Mouse (Mus musculus): ENCODE results near the gene Wwox.
A peak's percentile ranks its signal among the peaks of the same experiment; 100 is the strongest.

Gene Wwox

DNA sequence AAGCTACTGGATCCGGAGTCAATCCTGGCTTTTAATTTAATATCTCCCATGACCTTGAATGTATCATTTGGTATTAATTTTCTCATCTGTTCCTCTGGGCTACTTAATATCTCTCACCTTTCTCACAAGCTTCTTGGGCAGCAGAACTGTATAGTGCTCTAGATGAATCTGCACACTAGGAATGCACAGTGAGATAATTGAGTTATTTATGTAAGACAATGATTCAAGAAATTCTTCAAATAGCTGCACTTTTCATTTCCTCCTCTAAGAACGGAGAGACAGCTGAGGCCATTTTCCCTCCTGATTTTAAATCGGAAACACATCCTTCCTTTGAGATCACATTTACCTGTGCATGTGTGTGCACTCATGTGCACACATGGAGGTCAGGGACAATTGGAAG lies 669.9 kb downstream of the Wwox start:
- no peak for DNase-seq (ENCODE audit: low spot score)

DNA sequence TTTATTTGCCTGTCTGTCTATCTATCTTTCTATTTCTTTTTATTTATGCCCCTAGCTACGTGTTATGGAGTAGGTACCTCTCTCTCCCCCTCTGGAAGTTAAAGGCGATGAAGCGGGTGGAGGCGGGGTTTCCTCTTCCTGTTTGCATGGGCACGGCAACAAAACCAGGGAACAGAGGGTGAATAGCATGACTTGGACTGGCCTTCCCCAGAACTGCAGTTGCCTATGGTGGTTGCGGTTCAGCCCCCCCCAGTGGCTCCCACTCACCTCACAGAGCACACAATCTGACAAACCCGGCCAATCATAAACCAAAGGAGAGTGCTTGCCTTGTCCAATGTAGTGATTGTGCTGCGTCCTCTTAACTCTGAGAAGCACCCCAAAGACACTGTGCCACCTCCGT lies 671.0 kb downstream of the Wwox start:
- no peak for DNase-seq (ENCODE audit: low spot score)

DNA sequence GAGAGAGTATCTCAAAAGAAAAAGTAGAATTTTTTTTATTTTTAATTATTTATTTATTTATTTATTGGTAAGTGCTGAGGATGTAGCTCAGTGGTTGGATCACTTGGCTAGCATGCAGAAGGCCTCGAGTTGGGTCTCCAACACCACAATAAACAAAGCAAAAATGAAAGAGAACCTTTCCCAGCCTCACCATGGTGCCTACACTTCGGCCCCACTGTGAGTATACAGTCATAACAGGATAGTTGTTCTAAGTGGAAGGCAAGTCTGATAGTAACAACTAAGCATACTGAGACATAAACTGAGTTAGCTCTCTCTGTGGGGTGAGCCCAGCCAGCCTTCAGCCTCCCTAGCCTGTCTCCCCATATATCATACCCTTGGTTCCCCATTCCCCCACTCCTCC lies 672.6 kb downstream of the Wwox start:
- no peak for DNase-seq (ENCODE audit: low spot score)

DNA sequence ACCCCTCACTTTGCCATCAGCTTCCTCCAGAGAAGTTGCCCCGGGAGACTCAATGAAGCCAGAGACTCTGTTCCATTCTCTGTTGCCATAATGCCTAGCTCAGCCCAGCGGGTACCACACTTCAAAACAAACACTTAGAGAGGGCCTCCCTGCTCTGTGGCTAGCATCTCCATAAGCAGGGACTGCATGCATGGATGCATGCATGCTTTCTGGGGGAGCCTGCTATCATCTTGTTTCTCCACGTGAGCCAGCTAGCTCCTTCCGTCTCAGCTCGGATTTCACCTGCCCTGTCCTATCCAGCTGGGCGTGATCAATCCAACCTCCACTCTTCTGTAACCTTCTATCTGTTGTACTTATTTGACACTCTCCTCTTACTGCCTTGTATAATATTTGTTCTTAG lies 675.0 kb downstream of the Wwox start:
- DNase-seq (ENCODE audit: low spot score), result no peak

DNA sequence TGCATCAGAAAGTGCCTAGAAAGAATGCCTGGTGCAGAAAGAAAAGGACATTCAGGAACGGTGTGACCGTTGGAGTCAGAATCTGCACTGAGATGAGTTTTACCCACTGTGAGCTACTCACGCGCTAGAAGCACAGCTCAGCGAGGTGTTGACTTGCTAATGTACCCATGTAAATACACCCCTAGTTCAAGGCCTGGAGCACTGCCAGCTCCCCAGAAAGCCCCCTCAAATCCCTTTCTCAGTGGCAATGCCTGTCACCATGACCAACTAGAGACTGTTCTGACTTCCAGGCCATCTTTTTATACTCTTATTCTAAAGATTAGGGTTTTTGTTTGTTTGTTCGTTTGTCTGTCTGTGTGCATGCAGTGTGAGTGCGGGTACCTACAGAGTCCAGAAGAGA lies 686.6 kb downstream of the Wwox start:
- DNase-seq (ENCODE audit: low spot score), result no peak

DNA sequence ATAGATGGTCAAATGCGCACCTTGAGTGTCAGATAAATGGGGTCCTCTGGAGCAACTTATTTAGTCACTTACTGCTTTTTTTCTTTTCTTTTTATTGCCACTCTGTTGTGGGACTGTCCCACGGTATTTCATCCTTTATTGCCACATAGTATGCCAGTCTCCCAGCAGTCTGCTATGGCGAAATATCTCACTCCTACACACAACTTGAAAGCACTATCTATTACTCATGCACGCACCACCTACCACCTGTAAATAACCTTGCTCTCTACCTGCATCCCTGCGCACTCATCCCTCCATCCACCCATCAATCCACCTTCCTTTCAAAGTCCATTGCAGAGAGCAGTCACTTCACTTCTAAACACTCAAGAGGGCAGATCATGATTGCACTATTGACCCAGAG lies 687.2 kb downstream of the Wwox start:
- no peak for DNase-seq (ENCODE audit: low spot score)

DNA sequence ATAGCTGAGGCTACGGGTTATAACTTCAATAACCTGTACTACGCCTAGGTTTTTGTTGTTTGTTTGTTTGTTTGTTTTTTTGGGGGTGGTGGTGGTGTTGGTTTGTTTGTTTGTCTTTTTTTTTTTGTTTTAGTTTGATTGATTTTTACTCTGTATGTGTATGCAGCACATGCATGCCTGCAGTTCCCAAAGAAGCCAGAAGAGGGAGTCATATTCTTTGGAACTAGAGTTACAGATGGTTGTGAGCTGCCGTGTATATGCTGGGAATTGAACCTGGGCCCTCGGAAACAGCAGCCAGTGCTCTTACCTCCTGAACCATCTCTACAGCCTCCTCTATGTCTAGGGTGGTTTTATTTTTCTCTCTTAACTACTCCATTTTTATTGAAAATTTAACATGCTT lies 689.9 kb downstream of the Wwox start:
- no peak for DNase-seq (ENCODE audit: low spot score)

DNA sequence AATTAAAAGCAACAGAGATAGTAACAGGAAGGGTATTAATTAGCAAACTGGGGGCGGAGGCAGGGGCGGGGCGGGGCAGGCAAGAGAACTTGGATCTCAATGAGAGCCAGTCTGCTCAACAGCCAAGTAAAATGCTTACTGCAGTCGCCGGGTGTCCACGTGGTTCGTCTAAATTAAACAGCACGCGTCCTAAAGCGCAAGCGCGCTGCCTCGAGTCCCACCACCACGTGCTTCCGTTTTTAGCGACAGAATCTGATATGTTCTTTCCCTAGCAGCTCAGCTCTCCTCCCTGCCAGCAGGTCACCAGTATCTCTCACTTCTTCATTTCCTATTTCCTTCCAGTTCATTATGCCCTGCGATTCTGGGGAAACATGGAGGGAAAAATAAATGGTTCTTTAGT lies 693.7 kb downstream of the Wwox start:
- no peak for DNase-seq (ENCODE audit: low spot score)

DNA sequence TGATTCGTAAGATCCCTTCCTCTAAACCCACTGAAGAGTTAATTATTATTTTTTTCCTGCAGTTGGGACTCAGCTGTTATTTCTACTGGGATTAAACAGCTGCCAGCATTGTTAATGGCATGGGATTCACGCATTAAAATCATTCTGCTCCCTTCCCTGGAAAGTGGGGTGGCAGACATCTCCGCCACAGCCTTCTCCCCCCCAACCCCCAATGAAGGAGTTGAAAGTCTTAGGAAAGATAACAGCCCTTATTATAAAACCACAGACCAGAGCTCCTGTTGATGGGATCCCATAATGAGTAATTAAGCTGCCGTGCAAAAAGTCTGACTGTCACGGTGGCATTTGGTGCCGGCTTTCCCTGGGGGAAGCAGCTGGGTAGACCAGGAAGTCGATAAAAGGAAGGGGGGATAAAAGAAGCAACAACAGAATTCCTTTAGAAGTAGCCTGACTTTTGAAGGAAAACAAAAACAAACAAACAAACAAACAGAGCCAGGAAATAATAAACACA lies 694.3 kb downstream of the Wwox start:
- DNase-seq (ENCODE audit: low spot score), result no peak

DNA sequence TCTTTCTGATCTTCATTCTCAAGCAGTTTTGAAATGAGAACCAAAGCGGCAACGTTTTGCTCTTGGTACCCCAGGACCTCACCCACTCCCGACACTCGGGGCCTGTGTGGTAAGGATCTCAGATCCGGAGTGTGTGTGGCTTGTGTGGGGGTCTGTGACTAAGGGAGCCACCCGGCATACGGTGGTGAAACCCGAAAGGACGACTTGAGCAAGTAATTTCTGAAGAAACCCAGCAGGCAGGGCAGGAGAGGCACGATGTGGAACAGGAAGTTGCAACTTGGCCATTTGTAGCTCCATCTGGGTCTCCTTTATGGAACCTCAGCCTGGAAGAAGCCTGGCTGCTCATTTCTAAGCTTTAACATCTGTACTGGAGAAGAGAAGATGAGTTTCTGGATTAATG lies 697.4 kb downstream of the Wwox start:
- DNase-seq (ENCODE audit: low spot score), result no peak

DNA sequence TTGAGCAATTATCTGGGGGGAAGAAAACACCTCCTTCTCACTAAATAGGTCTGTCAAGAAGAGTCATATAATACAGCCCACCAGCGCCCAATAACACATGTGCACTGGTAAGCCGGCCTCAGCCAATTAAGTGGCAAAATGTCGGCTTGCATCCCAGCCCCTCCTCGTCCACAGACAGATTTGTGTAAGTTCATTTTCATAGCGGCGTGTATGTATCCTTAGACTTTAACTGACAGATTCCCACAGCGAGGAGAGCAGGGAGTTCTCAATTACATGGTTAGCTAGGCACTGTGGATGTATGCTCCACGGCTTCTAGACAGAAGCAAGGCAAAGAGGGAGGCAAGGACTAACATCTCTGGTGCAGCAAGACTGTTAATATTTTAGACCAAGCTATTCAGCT lies 702.2 kb downstream of the Wwox start:
- DNase-seq (ENCODE audit: low spot score), result no peak

DNA sequence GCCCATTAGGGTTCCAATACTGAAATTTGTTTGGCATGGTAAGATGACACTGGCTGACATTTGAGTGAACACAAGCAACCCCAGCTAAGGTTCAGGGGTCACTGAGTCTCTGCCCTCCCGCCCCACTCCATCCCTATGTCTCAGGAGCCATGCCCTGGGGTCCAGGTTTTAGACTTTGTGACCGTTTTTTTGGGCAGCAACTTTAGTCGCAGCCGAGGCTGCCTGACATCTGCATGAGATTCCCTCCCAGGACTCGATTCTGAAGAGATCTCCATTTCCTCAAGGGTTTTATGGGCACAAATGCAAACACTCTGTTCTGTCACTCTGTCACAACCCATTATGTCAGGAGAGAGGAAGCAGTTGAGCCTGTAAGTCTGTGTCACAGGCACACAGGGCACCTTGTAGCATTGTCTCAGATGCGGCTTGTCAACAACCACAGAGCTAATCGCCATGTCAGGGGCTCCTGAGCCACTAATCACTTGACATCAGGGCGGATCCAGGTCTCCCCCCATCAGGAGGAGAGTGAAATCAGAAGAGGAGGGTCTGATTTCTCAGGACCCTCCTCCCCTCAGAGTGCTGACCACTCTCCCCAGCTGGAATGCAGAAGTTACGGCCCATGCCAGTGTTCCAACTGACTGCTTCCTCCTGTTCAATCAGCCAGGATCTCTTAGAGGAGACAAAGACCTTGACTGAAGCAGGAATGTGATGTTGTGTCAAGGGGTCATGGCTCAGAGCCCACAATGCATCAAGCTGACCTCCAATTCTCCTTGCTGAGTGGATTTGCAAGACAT lies 704.3 kb downstream of the Wwox start:
- peak; percentile 67 for DNase-seq (ENCODE audit: low spot score)

DNA sequence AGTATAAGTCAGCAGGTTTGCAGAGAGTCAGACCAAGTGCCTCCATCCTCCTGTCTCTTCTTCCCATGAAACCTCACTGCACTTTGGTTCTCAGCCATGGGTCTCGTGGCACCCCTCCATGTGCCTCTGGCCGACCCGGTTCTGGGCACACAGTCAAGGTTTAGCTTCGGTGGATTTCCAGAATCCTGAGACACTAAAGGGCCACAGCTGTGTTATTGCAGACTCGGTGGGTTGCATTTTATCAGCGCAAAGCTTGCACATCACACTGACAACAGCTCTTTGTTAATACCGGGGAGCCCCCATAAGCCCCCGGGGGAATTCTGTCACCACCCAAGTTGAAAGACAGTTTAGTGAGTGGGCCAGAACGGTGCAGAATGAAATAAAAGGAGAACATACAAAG lies 707.6 kb downstream of the Wwox start:
- DNase-seq (ENCODE audit: low spot score), result no peak

DNA sequence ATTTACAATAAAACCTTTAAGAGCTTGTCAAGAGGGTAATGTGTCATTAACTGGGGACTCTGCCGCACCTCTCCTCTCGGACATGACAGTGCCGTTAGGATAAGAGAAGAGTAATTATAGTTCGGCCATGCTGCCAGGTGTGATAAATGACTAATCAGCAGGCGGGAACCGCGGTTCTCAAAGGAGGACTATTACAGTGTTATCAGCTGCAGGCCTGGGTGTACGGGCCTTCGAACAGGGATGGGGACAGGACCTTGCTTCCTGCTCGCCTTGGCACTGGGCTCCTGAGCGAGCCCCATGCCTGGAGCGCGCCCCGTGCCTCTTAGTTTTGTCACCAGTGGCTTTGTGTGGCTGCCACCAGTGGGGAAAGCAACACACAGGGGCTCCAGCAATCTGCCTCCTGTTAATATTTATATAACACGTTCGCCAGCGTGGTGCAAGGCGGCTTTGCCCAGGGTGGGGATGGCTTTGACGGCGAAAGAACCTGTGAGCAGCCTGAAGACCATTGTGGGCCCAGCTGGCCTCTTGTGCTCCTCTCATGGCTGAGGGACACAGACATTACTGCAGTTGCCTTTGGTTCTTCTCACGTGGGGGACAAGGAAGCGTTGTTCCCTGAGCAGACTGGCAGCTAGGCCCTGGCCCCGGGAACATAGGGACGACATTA lies 711.1 kb downstream of the Wwox start:
- DNase-seq (ENCODE audit: low spot score), result no peak

DNA sequence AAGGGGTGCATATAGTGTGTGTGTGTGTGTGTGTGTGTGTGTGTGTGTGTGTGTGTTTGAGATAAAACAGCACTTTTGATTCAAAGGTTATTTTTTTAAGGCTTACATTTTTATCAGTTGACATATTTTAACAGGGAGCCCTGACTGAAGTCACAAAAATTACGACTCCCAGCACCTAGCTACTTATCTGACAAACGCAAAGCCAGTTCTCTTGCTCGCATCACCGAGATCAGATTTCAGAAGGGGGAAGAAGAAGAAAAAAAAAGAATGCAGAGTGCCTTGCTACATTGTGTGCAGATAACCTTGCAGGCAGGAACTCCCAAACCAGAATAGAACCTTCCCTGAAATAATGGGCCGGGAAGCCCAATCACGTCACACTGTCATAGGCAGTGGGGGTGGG lies 712.0 kb downstream of the Wwox start:
- no peak for DNase-seq (ENCODE audit: low spot score)

DNA sequence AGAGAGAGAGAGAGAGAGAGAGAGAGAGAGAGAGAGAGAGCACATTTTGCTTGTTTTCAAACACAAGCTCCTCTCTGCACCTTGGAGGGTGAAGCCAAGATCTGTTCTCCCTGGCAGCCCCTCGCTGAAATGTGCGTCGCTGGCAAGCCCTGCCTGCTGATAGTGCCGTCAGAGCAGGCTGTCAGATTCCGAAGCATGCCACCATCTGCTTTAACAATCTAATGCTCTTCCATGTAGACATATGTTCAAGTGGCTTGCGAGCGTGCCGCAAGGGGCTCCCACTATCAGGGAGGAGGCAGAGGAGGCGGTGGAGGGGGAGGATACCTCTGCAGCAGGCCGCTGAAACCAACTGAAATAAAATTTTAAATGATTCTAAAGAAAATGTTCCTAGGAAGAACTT lies 714.6 kb downstream of the Wwox start:
- no peak for DNase-seq (ENCODE audit: low spot score)

DNA sequence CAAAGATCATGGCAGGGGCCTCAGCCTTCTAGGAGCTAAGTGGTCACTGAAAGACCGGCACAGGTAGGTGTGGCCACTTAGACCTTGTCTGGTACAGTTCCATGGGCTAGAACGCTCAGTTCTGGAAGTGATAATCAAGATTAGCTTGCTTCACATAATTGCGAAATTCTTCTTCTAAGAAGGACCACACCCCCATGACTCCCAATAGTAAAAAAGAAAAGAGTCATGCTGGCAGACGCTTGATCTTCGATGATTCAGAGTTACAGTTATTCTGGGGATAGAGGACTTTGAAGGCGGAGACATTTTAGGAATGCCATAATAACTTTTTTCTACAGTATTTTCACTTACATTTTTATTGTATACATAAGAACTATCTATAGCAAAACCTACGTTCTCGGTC lies 716.7 kb downstream of the Wwox start:
- no peak for DNase-seq (ENCODE audit: low spot score)

DNA sequence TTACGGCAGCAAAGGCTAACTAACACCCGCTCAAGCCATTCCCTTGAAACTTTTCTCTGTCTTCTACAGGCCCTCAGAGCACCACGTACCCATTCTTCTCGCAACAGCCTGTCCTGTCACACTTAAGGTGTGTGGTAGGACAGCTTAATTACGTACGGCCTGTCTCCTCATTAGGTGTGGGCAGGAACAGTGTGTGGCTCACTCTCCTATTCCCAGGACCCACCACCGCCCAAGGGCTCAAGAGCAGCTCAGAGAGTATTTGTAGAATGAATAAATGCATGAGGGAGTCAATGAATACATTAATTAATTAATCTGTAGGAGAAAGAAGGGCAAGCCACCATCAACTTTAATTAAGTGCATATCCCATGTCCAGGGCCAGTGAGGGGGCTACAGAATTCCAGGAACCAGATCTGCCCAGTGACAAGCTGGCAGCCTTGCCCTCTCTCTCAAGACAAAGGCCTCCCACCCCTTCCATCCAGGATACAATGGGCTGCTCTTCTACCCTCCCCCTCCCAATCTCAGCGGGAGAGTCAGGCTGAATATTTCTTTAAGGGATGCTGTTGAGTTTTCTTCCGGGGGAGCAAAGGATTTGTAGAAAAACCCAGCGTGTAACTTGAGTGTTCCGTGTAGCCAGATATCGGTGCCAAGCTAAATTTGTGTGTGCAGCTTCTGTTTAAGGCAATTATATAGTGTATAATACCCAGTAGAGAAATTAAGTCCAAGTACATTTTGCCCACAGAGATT lies 718.7 kb downstream of the Wwox start:
- DNase-seq (ENCODE audit: low spot score), result peak; percentile 80

DNA sequence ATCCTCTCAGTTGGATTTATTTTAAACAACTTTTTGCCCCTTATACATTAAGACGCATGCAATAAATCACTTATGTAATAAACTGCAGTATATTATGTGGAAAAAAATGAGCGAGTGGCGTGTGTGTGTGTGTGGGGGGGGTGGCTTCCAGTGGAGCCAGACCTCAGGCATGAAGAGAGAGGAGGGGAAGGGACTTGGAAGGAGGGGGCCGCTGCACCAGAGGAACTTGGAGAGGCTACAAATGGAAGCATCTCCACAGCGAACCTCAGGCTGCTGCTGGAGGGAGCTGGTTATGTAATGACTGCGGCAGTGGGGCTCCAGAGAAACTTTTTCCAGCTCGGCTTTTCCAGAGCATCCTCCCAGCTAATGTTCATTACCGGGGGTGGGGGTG lies 719.3 kb downstream of the Wwox start:
- DNase-seq (ENCODE audit: low spot score), result peak; percentile 66

DNA sequence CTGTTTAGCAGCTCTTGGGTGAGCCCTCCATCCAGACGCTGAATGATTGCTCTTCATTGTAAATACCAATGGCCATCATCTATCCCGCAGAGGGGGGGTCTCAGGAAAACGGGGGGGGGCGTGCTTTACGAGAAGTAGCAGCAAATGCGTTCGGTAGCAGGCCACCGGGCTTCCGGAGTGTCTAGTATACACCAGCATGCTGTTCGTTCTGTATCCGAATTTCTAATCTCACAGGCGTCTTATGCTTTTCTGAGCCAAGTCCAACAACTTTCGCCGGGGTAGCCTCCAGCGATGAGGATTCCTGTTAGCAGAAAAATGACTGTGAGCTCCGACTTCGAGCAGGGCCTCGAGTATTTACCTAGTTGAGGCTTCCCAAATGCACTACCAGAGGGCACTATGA lies 719.8 kb downstream of the Wwox start:
- peak; percentile 58 for DNase-seq (ENCODE audit: low spot score)

DNA sequence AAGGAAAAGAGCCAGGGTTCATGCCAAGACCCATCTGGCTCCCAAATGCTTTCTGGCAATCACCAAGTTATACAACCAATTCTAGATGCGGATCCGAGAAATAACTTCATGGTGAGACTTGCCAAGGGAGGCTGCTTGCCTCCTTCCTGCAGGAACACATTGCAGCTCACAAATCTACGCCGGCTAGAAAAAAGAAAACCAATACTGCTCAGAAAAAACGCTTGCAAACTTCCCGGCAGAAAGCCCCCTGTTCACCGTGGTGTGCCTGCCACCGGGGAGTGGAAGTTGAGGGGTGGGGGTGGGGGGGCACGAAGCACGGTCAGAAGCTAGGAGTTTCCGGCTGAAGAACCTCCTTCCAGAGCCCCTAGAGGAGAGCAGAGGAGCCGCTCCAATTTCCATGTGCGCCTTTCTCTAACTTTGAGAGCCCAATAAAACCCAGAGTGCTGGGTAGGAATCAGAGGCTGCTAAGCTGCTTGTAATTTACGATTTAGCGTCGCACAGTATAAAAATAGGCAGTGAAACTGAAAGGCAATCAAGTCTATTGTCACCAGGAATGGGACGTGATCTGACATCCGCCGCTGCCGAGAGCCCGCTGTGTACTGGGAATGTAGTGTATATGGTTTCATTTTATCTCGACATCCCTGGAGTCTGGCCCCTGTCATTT lies 720.4 kb downstream of the Wwox start:
- peak; percentile 78 for DNase-seq (ENCODE audit: low spot score)

DNA sequence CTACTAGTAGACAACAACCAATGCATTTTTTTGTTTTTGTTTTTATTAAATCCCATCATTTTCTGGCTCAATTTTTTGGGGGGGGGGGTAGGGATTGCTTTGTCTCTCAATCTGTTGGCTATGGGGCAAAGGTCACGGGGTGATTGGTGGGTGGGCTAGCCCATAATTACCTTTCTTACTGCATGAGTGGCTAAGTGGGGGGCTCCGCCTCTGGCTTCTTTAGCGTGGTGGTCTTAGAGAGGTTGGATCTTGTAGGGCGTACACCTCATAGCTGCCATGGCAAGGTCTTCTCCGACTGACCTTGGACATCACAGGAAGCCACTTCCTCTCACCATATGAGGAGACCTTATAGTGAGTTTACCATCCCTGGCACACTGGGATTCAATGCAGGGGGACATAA lies 721.0 kb downstream of the Wwox start:
- DNase-seq (ENCODE audit: low spot score), result no peak

DNA sequence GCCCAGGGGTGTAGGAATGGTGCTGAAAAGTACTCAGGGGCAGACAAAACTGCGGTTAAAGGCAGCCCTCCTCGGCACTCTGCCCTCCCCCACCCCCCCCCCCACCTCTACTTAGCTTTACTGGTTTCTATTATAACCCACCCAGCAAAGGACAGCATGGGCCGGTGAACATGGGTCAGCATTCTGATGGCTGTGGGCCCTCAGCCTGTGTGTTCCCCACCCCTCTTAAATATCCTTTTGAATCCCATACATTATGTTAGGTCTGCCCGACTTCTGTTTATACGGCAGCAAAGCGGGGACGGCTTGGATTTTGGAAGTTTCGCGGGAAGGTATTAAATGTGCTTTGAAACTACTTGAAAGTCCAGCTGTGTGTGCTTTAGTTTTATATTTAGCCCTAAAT lies 722.1 kb downstream of the Wwox start:
- no peak for DNase-seq (ENCODE audit: low spot score)
